Mouse (Mus musculus) erythroblast, embryonic 14.5 days (primary cell): ENCODE results near the gene Ankrd52.

Experiments
- GATA1 ChIP-seq: IDR thresholded peaks from 2 replicates; pipeline ENCODE4 v1.6.1; 2012; ENCODE audit warnings: low read length, inconsistent platforms, mixed read lengths
- TAL1 ChIP-seq: IDR thresholded peaks from 3 replicates; pipeline ENCODE4 v1.6.1; 2012; ENCODE audit warnings: low read length, inconsistent platforms, mixed read lengths

DNA sequence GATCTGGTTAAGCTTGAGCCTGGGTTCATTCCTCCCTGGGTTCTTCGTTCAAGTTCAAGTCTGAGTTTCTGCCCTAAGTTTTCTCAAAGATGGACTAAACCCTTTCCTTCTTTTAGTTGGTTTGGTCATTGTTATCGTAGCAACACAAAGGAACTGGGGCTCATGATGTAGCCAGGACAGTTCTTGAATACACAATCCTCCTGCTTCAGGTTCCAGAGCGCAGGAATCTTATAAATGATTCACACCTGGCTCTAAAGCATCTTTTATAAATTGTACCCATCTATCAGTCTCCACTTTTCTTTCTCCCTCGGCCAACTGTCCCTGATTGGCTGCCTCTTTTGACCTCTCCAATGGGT lies 838 bp upstream of the Ankrd52 start:
- TF ChIP-seq GATA1 (no peak), TAL1 (no peak)
